Mouse (Mus musculus): ENCODE results near the gene Trp53rka.

The Trp53rka gene

GRCm38 (mm10) chr2:165486401-165486800 lies 6.7 kb downstream of the Trp53rka start:
- no peak for DNase-seq (ENCODE audit: low read depth, low spot score)

GRCm38 (mm10) chr2:165485826-165486225 lies 7.3 kb downstream of the Trp53rka start:
- no peak for DNase-seq (ENCODE audit: low read depth, low spot score)

- DNase-seq (ENCODE audit: low read depth, low spot score) = no peak
Measured at GRCm38 (mm10) chr2:165484152-165484551, 9.0 kb downstream of the Trp53rka start.

GRCm38 (mm10) chr2:165482003-165482402 lies 11.1 kb downstream of the Trp53rka start:
- no peak for DNase-seq (ENCODE audit: low read depth, low spot score)

GRCm38 (mm10) chr2:165475850-165476249 lies 17.3 kb downstream of the Trp53rka start:
- no peak for DNase-seq (ENCODE audit: low read depth, low spot score)

- no peak for DNase-seq (ENCODE audit: low read depth, low spot score)
Measured at GRCm38 (mm10) chr2:165475412-165475811, 17.7 kb downstream of the Trp53rka start.

- DNase-seq (ENCODE audit: low read depth, low spot score) = no peak
Measured at GRCm38 (mm10) chr2:165473003-165473402, 20.1 kb downstream of the Trp53rka start, which contains the start of gene Slc13a3. Gene Slc13a3 (minus strand): TSS chr2:165473230.

- DNase-seq (ENCODE audit: low read depth, low spot score) = no peak
Measured at GRCm38 (mm10) chr2:165471943-165472342, 21.2 kb downstream of the Trp53rka start.

- peak; percentile 60 for DNase-seq (ENCODE audit: low read depth, low spot score)
Measured at GRCm38 (mm10) chr2:165470167-165470566, 23.0 kb downstream of the Trp53rka start.

GRCm38 (mm10) chr2:165467824-165468452 lies 25.2 kb downstream of the Trp53rka start:
- no peak for DNase-seq (ENCODE audit: low read depth, low spot score)

GRCm38 (mm10) chr2:165459663-165460062 lies 33.5 kb downstream of the Trp53rka start:
- DNase-seq (ENCODE audit: low read depth, low spot score) = no peak

- DNase-seq (ENCODE audit: low read depth, low spot score) = no peak
Measured at GRCm38 (mm10) chr2:165458189-165458588, 34.9 kb downstream of the Trp53rka start.

GRCm38 (mm10) chr2:165456710-165457109 lies 36.4 kb downstream of the Trp53rka start:
- peak; percentile 18 for DNase-seq (ENCODE audit: low read depth, low spot score)

GRCm38 (mm10) chr2:165452730-165453693 lies 40.1 kb downstream of the Trp53rka start:
- DNase-seq (ENCODE audit: low read depth, low spot score) = peak; percentile 36

GRCm38 (mm10) chr2:165448475-165448874 lies 44.6 kb downstream of the Trp53rka start:
- DNase-seq (ENCODE audit: low read depth, low spot score) = no peak

GRCm38 (mm10) chr2:165444861-165445260 lies 48.3 kb downstream of the Trp53rka start:
- no peak for DNase-seq (ENCODE audit: low read depth, low spot score)

GRCm38 (mm10) chr2:165442981-165443380 lies 50.1 kb downstream of the Trp53rka start:
- DNase-seq (ENCODE audit: low read depth, low spot score) = no peak

- DNase-seq (ENCODE audit: low read depth, low spot score) = no peak
Measured at GRCm38 (mm10) chr2:165441613-165442012, 51.5 kb downstream of the Trp53rka start.
